Mouse (Mus musculus): Measurements from ENCODE around the gene Anxa8.

DNA sequence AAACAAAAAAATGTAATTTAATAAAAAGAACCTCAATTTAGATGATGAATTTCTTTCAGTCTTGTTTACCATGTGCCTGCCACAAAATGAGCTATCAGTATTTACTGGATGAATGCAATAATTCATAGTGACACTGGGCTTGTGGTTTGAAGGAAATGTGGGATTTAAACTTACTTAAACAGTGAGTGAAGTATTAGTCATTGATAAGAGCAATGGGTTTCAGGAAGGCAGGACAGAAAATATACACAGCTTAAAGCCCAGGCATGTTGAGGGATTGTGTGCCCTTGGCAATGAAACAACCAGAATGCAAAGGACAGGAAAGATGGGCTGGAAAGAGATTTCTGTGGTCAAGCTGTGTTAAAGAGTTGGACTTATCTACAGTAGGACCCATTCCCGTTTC, 56.5 kb downstream of the Anxa8 start:
- TF ChIP-seq POLR2A (IDR thresholded peaks at IDR 0.05; ENCODE audit: low read depth, low read length) (no peak), CTCF (conservative IDR thresholded peaks at IDR 0.05; ENCODE audit: insufficient read depth, insufficient read length, low read depth, low read length) (no peak)

All from kidney, adult 2 months (tissue).